Mouse (Mus musculus): ENCODE data around the gene Slc24a3.

DNA sequence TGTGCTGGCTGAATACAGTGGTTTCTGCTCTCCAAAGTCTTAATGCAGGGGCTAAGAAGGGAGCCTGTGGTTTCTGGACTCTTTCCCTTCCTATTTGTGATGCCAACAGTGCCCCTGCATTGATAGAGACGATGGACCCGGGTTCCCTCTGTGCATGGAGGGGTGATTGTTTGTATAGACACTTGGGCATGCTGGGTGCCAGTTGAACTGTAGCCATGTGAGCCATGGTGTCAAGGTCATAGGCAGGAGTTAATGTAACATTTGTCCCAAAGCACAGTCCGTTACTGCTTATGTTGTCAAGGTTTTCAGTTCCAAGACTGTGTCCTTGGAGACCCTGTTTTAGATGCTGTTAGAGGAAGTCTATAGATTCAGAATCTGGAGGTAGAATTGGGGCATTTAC is 80.6 kb downstream of the Slc24a3 start:
- TF ChIP-seq CTCF (IDR thresholded peaks at IDR 0.05; ENCODE audit: insufficient read depth, low read length), result no peak
- TF ChIP-seq POLR2A (IDR thresholded peaks at IDR 0.05; ENCODE audit: borderline replicate concordance, extremely low read depth, low read depth, low read length), result no peak
